Mouse (Mus musculus): ENCODE results near the gene Snx9.

GRCm38 (mm10) chr17:5921954-5922353 lies 80.8 kb downstream of the Snx9 start:
- TF ChIP-seq POLR2A (IDR thresholded peaks at IDR 0.05; ENCODE audit: extremely low read depth, insufficient read depth, low read length) (no peak), CTCF (IDR thresholded peaks at IDR 0.05; ENCODE audit: extremely low read depth, insufficient read depth, low read length) (no peak)
